Mouse (Mus musculus) neural tube, embryonic 15.5 days (tissue): ENCODE data around the gene Evi5. TPM values are rescaled to one million over a fixed set of nuclear protein-coding genes. Genes with fewer than 3 reads are reported as not detected.
"Not testable (repeated sequence)": the region's sequence is repeated elsewhere in the genome, so short reads cannot be mapped to it uniquely, and the experiment has no call there.

ENCODE experiments used
- ATAC-seq: fragments of 200-750 bp; cut with Nextera tagmentation; 2 replicates; pipeline ENCODE4 v1.8.0; 2017; ENCODE audit warnings: mild to moderate bottlenecking, moderate TSS enrichment, moderate library complexity; ENCODE audit not compliant: low FRiP score
- H3K27ac ChIP-seq: fragments of 300-500 bp; sonication (generic); replicated peaks from 2 replicates; pipeline ENCODE4 v1.5.1; 2015; ENCODE audit warnings: mild to moderate bottlenecking, inconsistent platforms
- H3K27me3 ChIP-seq: fragments of 300-500 bp; sonication (generic); replicated peaks from 2 replicates; pipeline ENCODE4 v1.6.1; 2015; ENCODE audit warnings: inconsistent platforms
- H3K36me3 ChIP-seq: fragments of 300-500 bp; sonication (generic); 2 replicates; pipeline ENCODE4 v1.6.1; 2015; ENCODE audit warnings: inconsistent platforms
- H3K4me1 ChIP-seq: fragments of 300-500 bp; sonication (generic); 2 replicates; pipeline ENCODE4 v1.6.1; 2015; ENCODE audit warnings: inconsistent platforms
- H3K4me2 ChIP-seq: fragments of 300-500 bp; sonication (generic); 2 replicates; pipeline ENCODE4 v1.6.1; 2015; ENCODE audit warnings: inconsistent platforms, mild to moderate bottlenecking, moderate library complexity
- H3K4me3 ChIP-seq: fragments of 300-500 bp; sonication (generic); replicated peaks from 2 replicates; pipeline ENCODE4 v1.5.1; 2015; ENCODE audit warnings: mild to moderate bottlenecking, inconsistent platforms
- H3K9ac ChIP-seq: fragments of 300-500 bp; sonication (generic); replicated peaks from 2 replicates; pipeline ENCODE4 v1.6.1; 2015; ENCODE audit warnings: mild to moderate bottlenecking, inconsistent platforms
- H3K9me3 ChIP-seq: fragments of 300-500 bp; sonication (generic); replicated peaks from 2 replicates; pipeline ENCODE4 v1.6.1; 2016; ENCODE audit warnings: inconsistent platforms
- WGBS: fragments of 180-500 bp; shearing (Covaris S2); methylation state at CpG from one replicate; pipeline ENCODE4 v1.1.7; 2015; ENCODE audit warnings: mixed read lengths; 5-methylcytosine and 5-hydroxymethylcytosine counted together
- polyA plus RNA-seq: library from polyadenylated mRNA; unstranded; fragments of >200 nt; fragmentation: Nextera tagmentation; extraction: Ambion mirVana; gene quantifications from 2 replicates; pipeline ENCODE4 v1.2.1, GENCODE M21; 2015

Evi5 gene
- polyA plus RNA-seq, 1 experiment from 2014 or later = 56.0 TPM

DNA sequence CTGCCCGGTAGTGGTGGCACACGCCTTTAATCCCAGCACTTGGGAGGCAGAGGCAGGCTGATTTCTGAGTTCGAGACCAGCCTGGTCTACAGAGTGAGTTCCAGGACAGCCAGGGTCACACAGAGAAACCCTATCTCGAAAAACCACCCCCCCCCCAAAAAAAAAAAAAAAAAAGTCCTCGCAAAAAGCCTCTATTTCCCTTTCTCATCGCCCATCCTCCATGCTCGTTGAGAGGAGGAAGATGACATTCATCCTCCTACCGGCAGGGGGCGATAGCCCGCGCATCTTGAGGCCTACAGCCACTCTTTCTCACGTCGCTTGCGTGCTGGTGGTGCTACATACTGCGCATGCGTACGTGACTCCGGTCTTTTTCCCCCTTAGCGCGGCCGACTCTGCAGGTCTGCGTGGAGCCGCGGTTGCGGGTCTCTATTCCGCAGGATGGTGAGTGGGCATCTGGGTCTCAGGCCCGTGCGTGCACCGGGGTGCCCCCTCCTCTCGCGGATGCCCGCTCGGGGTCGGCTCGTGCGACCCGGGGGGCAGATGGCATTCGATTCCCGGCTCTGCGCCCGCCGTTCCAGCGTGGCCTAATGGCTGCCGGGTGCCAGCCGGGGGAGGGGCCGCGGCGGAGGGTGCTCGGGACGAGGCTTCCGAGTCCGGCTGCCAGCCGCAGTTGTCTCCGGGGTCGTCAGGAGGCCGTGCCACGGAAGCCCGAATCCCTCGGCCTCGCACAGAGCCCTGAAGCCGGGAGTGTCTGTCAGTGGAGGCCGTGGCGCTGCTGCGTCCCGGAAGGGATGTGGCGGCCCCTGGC is 25.5 kb upstream of the Evi5 start, which contains the start of gene Rpl5:
Gene Rpl5 (plus strand): TSS at position 297 of the 808 bp plus-strand sequence.
- Histone ChIP-seq H3K27me3 (no peaks in the 10 kb centered on the region), H3K9ac (peak within 1 kb of the TSS; percentile 97), H3K36me3 (peaks cover 24% of the 10 kb centered on the region), H3K4me1 (peaks cover 16% of the 10 kb centered on the region), H3K4me3 (peak within 1 kb of the TSS; percentile 99), H3K27ac (peak within 1 kb of the TSS; percentile 92), H3K4me2 (peak within 1 kb of the TSS; percentile 76), H3K9me3 (no peaks in the 10 kb centered on the region)
- peak; percentile 98 for ATAC-seq
- 4% methylated on average over 66 of the region's 66 CpGs for WGBS

DNA sequence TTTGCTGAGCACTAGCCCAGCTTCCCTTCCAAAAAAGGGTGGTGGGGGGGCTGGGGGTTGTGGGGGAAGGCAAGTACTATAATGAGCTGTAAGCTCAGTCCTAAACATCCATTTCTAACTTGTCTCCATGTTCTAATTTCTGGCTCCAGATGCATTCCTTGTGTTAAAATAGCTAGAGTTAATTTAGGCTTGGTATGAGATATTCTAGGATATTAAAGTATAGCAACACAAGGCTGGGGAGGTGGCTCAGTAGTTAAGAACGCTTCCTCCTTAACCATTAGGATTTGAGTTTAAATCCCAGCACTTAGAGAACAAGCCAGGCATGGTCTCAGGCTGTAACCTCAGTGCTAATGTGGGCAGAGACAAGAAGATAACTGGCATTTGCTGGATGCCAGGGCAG is 21.4 kb upstream of the Evi5 start:
- WGBS = 86% methylated on average over 1 of the region's 1 CpGs
- no peak for ATAC-seq
- no peak overlapping the region for H3K4me2 ChIP-seq
- no peak overlapping the region for H3K9ac ChIP-seq
- H3K36me3 ChIP-seq = no peaks in the 10 kb centered on the region
- H3K4me3 ChIP-seq = no peak overlapping the region
- no peaks in the 10 kb centered on the region for H3K27me3 ChIP-seq
- H3K9me3 ChIP-seq = no peaks in the 10 kb centered on the region
- no peak overlapping the region for H3K27ac ChIP-seq
- H3K4me1 ChIP-seq = peaks cover under 1% of the 10 kb centered on the region; the same call in 1 of the 2 replicates

DNA sequence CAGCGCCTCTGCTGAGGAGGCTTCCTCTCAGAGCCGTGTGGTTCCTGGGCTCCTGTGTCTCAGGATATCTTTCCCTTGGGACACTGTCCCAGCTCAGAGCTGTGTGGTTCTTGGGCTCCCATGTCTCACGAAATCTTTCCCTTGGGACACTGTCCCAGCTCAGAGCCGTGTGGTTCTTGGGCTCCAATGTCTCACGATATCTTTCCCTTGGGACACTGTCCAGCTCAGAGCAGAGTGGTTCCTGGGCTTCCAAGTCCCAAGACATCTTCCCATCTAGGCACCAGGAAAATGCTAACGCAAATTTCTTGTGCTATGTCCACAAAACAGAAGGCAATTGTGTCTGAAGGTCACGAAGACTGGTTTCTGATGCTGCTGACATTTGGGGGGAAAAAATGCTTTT is 19.8 kb upstream of the Evi5 start:
- Histone ChIP-seq H3K4me3 (no peak overlapping the region), H3K4me1 (no peaks in the 10 kb centered on the region), H3K9ac (no peak overlapping the region), H3K4me2 (no peak overlapping the region), H3K27me3 (no peaks in the 10 kb centered on the region), H3K27ac (no peak overlapping the region), H3K36me3 (no peaks in the 10 kb centered on the region), H3K9me3 (no peaks in the 10 kb centered on the region)
- ATAC-seq = no peak
- 72% methylated on average over 7 of the region's 7 CpGs for WGBS

GRCm38 (mm10) chr5:107891515-107891914 is 16.6 kb upstream of the Evi5 start:
- H3K4me3 ChIP-seq, H3K9ac ChIP-seq, H3K9me3 ChIP-seq, H3K27ac ChIP-seq, H3K27me3 ChIP-seq, H3K4me1 ChIP-seq, ATAC-seq, H3K36me3 ChIP-seq, H3K4me2 ChIP-seq: not testable (repeated sequence)
- WGBS = 100% methylated on average over 1 of the region's 1 CpGs

DNA sequence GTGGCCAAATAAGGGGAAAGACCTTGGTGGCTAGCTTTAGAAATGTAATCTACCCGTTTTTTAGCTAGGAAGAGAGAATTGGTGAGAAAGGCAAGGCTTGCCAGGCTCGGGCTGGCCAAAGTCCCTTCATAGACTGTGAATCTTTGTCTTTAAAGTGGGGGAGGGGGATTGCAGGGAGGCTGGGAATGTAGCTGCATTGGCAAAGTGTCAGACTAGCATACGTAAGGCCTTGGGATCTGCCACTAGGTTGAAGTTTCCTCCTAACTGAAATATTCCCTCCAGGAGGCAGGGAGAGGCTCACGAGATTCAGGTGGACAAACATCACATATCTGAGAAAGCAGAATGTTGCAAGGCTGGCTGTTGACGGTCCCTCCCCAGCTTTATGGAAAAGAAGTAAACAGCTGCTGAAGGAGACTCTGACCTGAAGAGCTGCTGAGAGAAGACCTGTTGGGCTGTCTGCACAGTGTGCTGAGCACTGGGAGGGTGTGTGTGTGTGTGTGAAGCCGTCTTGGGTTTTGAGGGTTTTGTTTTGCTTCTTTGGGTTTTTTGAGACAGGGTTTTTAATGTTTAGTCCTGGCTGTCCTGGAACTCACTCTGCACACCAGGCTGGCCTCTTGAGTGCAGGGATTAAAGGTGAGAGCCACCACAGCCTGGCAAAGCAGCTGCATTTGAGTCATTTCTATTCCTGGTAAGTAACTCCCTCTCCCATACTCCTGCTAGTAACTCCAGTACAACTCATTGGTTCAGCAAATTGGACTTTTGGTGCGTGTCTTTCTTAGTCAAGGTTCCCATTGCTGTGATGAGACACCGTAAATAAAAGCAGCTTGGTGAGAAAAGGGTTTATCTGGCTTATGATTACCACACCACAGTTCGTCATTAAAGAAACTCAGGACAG is 15.3 kb upstream of the Evi5 start:
- ATAC-seq = no peak
- Histone ChIP-seq H3K27me3 (no peaks in the 10 kb centered on the region), H3K4me3 (no peak overlapping the region), H3K9ac (no peak overlapping the region), H3K9me3 (no peaks in the 10 kb centered on the region), H3K36me3 (no peaks in the 10 kb centered on the region), H3K27ac (no peak overlapping the region), H3K4me1 (no peaks in the 10 kb centered on the region), H3K4me2 (no peak overlapping the region)
- WGBS = 66% methylated on average over 9 of the region's 9 CpGs

GRCm38 (mm10) chr5:107880710-107881109 is 5.8 kb upstream of the Evi5 start:
- no peaks in the 10 kb centered on the region for H3K9me3 ChIP-seq
- no peak overlapping the region for H3K9ac ChIP-seq
- no peak overlapping the region for H3K4me3 ChIP-seq
- no peak for ATAC-seq
- H3K36me3 ChIP-seq = no peaks in the 10 kb centered on the region
- H3K27me3 ChIP-seq = no peaks in the 10 kb centered on the region
- no peak overlapping the region for H3K27ac ChIP-seq
- H3K4me2 ChIP-seq = no peak overlapping the region
- WGBS = 84% methylated on average over 5 of the region's 5 CpGs
- no peaks in the 10 kb centered on the region for H3K4me1 ChIP-seq

- no peak overlapping the region for H3K27ac ChIP-seq
- H3K4me1 ChIP-seq = no peaks in the 10 kb centered on the region
- WGBS = 89% methylated on average over 1 of the region's 1 CpGs
- no peak overlapping the region for H3K4me2 ChIP-seq
- no peaks in the 10 kb centered on the region for H3K36me3 ChIP-seq
- no peak overlapping the region for H3K9ac ChIP-seq
- no peaks in the 10 kb centered on the region for H3K9me3 ChIP-seq
- no peaks in the 10 kb centered on the region for H3K27me3 ChIP-seq
- ATAC-seq = no peak
- H3K4me3 ChIP-seq = no peak overlapping the region
Observed at GRCm38 (mm10) chr5:107877053-107877452, 2.1 kb upstream of the Evi5 start.

- no peaks in the 10 kb centered on the region for H3K4me1 ChIP-seq
- no peak overlapping the region for H3K9ac ChIP-seq
- no peaks in the 10 kb centered on the region for H3K9me3 ChIP-seq
- H3K36me3 ChIP-seq = no peaks in the 10 kb centered on the region
- no peak for ATAC-seq
- no peak overlapping the region for H3K27ac ChIP-seq
- H3K4me3 ChIP-seq = no peak overlapping the region
- no peaks in the 10 kb centered on the region for H3K27me3 ChIP-seq
- H3K4me2 ChIP-seq = no peak overlapping the region
Observed at GRCm38 (mm10) chr5:107875261-107875611, 329 bp upstream of the Evi5 start.

DNA sequence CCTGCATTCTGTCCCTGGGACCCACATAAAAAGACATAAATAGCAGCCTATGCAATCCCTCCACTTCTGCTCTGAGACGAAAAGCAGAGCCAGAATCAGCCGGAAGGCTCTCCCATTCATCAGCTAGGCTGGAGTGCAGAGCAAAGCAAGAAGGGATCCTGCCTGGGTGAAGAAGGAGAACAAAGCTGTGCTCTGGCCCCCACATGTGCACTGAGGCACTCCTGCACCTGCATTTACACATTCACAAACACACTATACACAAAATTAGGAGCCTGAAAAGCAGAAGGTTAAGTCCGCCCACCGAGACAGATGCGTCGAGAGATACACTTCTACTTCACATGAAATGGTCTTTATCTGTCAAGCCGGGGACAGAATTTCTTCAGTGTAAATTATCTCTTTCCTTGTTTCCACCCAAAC is 1.0 kb downstream of the Evi5 start:
- H3K9ac ChIP-seq = no peak overlapping the region
- H3K4me1 ChIP-seq = no peaks in the 10 kb centered on the region
- no peaks in the 10 kb centered on the region for H3K27me3 ChIP-seq
- no peaks in the 10 kb centered on the region for H3K9me3 ChIP-seq
- H3K36me3 ChIP-seq = no peaks in the 10 kb centered on the region
- 58% methylated on average over 7 of the region's 7 CpGs for WGBS
- no peak overlapping the region for H3K27ac ChIP-seq
- no peak overlapping the region for H3K4me2 ChIP-seq
- H3K4me3 ChIP-seq = no peak overlapping the region
- ATAC-seq = no peak

GRCm38 (mm10) chr5:107873330-107873729 is 1.6 kb downstream of the Evi5 start:
- no peak overlapping the region for H3K4me2 ChIP-seq
- H3K27ac ChIP-seq = no peak overlapping the region
- H3K27me3 ChIP-seq = no peaks in the 10 kb centered on the region
- 85% methylated on average over 6 of the region's 6 CpGs for WGBS
- no peaks in the 10 kb centered on the region for H3K9me3 ChIP-seq
- H3K36me3 ChIP-seq = no peaks in the 10 kb centered on the region
- H3K4me3 ChIP-seq = no peak overlapping the region
- no peak overlapping the region for H3K9ac ChIP-seq
- no peak for ATAC-seq
- no peaks in the 10 kb centered on the region for H3K4me1 ChIP-seq

DNA sequence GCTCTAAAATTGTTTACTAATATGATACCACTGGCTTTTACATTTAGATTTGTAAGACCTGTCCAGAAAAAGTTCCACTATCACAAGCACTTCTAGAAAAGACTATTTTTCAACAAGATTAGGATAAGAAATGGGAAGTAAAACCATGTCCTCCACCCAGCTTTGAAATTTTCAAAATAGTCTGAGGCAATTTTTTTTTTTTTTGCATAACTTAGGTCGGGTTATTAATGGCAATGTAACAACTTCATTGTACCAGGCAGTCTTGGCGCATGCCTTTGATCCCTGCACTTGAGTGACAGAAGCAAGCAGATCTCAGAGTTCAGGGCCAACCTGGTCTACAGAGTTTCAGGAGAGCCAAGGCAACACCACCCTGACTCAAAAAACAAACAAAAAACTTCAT is 5.2 kb downstream of the Evi5 start:
- no peaks in the 10 kb centered on the region for H3K27me3 ChIP-seq
- ATAC-seq = no peak
- 67% methylated on average over 2 of the region's 2 CpGs for WGBS
- peaks cover 14% of the 10 kb centered on the region for H3K4me1 ChIP-seq
- no peaks in the 10 kb centered on the region for H3K9me3 ChIP-seq
- H3K4me2 ChIP-seq = no peak overlapping the region
- no peak overlapping the region for H3K27ac ChIP-seq
- no peaks in the 10 kb centered on the region for H3K36me3 ChIP-seq
- no peak overlapping the region for H3K9ac ChIP-seq
- H3K4me3 ChIP-seq = no peak overlapping the region

GRCm38 (mm10) chr5:107868905-107869424 is 5.9 kb downstream of the Evi5 start:
- Histone ChIP-seq H3K4me3 (peak overlapping the region; percentile 92), H3K9ac (peak overlapping the region; percentile 76), H3K36me3 (no peaks in the 10 kb centered on the region), H3K9me3 (no peaks in the 10 kb centered on the region), H3K27me3 (no peaks in the 10 kb centered on the region), H3K4me2 (peak overlapping the region; percentile 59), H3K4me1 (peaks cover 14% of the 10 kb centered on the region), H3K27ac (peak overlapping the region; percentile 93)
- under 1% methylated on average over 56 of the region's 58 CpGs for WGBS
- peak; percentile 98 for ATAC-seq
